Mouse (Mus musculus) cerebellum, adult 11 months (tissue): ENCODE data around the gene Gba2.
A peak's percentile ranks its signal among the peaks of the same experiment; 100 is the strongest.
"Not testable (repeated sequence)": the region's sequence is repeated elsewhere in the genome, so short reads cannot be mapped to it uniquely, and the experiment has no call there.

ENCODE experiments used
- DNase-seq: peaks from one replicate; pipeline ENCODE4 v3.0.0; 2022

The Gba2 gene

DNA sequence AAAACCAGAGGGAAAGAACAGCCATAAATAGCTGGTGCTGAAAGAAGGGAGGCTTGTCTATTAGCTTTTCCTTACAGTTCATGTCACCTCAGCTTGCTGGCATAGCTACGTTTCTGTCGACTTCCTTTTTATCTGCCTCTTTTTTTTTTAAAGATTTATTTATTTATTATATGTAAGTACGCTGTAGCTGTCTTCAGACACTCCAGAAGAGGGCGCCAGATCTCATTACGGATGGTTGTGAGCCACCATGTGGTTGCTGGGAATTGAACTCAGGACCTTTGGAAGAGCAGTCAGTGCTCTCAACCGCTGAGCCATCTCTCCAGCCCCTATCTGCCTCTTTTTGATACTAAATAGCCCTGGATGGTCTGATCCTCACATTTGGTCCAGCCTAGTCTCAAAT, 26.8 kb downstream of the Gba2 start:
- not testable (repeated sequence) for DNase-seq

DNA sequence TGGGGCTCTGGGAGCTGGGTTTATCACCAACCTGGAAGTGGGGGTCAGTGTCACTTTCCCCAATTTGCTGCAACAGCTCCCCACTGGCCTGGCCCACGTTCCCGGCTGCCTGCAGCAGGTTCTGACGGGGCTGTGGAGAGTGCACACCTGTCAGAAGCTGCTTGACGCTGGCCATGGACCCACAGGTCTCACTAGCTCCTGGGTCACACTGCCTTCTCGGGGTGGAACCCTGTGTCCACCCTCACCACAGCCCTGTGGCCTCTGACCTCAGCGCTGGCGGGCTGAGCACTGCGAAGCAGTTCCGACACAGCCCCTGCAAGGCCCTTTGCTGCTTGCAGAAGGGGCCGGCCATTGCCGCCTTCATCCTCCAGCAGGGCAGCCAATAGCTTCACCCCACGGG, 29.6 kb downstream of the Gba2 start:
- DNase-seq = no peak

DNA sequence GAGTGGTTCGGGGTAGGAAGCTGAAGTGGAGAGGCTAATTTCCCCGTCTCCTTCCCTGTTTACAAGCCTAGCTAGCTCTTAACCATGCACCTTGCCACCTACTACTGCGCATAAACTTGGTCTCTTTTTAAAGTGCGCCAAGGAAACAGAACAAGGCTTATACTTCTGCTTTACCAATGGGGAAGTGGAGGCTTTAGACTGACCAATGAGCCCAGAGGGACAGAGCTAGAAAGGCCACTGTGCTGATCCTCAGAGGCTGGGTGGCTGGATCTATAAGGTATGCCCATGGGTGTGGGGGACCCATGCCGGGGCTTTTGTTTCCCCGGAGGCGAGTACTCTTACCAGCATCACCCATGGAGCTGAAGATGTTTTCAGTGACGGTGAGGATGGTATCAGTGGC, 31.5 kb downstream of the Gba2 start:
- DNase-seq = no peak

DNA sequence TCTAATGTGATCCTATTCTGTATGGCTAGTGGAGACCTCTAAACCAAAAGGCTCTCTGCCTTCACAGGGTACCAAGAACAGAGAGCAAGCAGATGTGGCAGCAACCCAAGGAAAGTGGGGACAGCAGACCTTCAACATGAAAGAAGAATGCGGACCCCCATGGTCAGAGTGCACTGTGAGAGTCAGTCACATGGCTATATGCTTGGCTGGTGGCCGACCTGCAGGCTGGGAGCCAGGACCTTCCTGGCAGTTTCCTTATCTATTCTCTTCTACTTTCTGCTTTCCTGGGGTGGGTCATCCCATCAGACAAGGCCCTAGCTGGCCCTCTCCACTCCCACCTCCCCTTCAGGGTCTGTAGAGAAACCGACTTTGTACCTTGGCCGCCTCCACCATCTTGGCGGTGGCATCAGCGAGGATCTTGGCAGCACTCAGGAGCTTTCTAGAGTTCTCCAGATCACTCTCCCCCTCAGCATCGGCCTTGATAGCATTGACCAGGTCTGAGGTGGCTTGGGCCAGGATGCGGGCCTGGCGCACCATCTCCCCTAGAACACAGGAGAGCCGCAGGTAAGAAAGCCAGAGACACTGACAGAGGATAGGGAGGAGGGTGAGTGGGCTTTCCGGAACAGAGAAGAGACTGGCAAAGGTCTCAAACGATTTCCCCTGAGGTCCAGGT, 32.2 kb downstream of the Gba2 start:
- DNase-seq = no peak

DNA sequence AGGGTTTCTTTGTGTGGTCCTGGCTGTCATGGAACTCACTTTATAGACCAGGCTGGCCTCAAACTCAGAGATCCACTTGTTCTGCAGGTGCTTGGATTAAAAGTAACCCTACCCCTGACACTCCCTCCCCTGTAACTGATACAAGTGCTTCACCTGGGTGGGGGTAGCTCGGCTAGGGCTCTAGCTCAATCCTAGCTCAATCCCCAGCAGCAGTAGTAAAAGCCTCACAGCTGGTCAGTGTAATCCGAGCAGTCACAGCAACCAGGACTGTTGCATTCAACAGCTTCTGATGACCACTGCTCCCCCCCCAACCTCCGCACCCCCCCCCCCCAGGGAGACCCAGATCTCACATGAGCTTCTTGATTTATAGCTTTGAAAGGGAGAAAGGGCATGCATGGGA, 36.6 kb downstream of the Gba2 start:
- DNase-seq = no peak

DNA sequence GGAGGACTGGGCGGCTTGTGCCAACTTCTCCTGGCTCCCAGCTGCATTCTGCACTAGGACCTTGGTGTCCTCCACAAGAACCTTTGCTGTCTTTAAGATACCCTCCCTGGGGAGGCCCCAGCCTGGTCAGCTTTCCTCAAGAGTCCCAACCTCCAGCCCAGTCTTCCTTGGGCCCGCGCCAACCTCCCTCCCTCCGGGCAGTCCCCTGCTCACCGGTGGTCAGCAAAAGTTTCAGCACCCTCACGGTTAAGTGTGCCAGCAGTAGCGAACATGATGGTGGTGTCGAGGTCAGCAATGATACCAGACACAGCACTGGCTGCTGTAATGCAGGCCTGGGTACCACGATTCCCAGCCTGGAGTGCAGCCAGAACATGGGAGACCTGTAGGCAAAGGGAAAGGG, 42.6 kb downstream of the Gba2 start:
- DNase-seq = no peak

DNA sequence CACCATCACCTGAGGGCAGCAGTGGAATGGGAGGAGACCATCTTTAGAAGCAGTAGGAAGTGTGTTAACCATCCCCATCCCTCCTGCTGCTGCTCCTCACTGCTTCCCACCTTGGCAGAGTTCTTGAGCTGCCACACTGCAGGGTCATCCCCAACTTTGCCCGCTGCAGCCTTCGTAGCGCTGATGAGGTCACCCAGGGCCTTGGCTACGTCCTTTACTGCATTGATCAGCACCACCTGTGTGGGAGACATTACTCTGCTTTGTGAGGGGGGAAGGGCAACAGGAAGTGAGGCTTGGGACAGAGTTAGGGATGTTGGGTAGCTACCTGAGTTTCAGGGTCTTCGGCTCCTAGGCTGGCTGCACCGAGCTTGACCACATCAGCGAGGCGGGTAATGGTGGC, 43.0 kb downstream of the Gba2 start:
- no peak for DNase-seq

DNA sequence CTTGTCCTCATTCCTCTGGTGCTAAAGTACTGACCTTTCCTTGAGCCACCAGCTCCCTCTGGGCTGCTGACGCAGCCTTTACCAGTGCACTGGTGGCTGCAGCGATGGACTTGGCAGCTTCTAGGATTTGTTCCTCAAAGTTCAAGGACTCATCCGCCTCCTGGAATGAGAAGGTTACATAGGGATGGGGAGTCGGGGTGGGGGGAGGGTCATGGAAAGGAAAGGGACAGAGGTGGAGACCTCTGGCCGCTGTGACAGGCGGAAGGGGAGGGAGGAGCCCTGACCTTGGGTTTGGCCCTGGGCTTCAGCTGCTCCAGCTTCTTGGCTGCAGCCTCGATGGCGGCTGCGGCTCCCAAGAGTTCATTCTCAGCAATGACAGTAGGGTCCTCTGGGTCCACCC, 45.4 kb downstream of the Gba2 start:
- DNase-seq = no peak

DNA sequence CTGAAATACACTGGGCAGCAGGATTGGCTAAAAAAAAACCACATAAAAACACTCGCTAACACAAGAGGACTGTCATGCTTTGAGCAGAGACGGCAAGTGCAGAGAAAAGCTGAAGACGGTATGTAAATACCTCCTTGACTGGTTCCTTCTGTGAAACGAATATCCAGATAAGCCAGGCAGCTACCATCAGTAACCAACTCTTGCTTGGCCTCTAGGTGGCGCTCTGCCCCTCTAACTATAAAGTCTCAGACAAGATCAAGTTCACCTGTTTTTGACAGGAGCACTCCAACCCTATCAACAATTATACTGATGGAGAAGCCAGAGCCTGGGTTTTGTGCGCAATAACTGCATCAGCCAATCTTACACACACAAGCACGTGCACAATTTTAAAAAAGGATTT, 48.1 kb downstream of the Gba2 start:
- DNase-seq = peak; percentile 66

DNA sequence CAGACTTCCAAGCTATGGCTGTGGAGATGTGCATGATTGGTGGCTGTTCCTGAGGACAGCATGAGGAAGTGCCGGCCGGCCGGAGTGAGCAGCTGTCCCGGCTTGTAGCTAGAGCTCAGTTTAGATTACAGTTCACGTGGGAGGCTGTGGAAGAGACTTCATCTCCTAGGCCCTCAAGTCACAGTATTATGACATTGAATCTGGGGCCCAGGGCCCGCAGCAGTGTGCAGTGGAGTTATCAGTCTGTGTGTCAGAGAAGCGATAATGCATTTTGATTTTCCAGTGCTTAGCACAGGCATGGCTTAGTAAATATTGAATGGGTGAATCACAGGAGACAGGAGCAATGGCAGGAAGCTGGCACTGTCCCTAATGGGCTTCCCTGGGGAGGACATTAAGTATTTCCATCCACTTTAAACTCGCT, 48.6 kb downstream of the Gba2 start:
- no peak for DNase-seq

DNA sequence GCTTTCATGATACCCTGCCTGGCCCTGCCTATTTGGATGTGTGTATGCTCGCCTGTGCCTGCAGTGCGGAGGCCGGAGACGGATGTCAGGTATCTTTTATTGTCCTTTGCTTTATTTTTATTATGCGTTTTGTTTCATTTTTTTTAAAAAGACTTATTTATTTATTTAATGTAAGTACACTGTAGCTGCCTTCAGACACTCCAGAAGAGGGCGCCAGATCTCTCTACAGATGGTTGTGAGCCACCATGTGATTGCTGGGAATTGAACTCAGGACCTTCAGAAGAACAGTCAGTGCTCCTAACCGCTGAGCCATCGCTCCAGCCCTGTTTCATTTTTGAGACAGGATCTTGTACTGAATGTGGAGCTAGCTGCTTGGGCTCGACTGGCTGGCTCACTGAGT, 50.2 kb downstream of the Gba2 start:
- DNase-seq = no peak

DNA sequence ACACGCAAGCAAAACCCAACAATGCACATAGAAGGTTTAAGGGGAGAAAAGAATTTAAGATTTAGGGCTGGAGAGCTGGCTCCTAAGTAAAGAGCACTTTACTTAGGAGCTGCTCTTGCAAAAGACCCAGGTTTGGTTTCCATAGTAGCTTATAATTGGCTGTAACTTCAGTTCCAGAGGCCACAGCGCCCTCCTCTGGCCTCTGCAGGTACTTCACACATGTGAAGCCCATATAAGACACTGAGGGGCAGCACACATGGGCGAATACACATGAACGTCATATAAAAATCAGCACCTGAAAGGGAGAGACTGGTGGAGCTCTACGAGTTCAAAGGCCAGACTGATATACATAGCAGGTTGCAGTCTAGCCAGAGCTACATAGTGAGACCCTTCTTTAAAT, 50.8 kb downstream of the Gba2 start:
- no peak for DNase-seq

DNA sequence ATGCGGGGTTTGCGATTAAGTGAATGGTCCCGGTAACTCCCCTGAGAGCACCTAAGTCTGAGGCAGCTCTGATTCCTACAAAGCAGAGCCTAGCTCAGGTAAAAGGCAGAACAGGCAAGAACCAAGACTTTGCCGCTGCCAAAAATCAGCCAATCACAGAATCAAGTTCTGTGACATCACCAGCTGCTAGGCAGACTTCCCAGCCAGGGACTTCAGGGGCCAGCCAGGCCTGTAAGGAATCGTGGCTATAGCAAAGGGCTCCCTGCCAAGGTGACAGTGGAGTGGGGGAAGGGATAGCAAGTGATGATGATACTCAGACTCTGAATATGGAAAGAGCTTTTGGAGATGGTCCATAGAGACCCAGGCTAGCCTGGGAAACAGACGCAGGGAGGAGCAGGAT, 58.7 kb downstream of the Gba2 start:
- DNase-seq = peak; percentile 86

DNA sequence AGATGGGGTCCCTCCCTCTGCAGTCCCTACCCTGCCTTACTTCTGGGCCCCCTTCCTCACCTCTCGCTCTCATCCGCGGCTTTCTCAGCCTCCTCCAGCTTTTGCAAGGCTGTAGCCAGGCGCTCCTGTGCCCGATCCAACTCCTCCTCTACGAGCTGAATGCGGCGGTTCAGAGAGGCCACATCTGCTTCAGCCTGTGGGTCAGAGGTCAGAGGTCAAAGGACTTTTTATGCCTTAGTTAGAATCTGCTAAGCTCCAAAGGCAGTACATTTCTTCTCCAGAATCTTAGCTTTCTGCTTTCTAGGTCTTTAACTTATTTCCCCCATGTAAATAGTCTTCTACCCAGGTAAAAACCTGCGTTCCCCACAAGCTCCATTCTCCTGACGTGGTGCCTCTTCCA, 59.1 kb downstream of the Gba2 start:
- DNase-seq = no peak
